Mouse (Mus musculus): ENCODE data around the gene Zic5. TPM values are rescaled to one million over a fixed set of nuclear protein-coding genes. Genes with fewer than 3 reads are reported as not detected.

Zic5 gene
- polyA plus RNA-seq, 1 experiment from 2014 or later, result 17.3 TPM

DNA sequence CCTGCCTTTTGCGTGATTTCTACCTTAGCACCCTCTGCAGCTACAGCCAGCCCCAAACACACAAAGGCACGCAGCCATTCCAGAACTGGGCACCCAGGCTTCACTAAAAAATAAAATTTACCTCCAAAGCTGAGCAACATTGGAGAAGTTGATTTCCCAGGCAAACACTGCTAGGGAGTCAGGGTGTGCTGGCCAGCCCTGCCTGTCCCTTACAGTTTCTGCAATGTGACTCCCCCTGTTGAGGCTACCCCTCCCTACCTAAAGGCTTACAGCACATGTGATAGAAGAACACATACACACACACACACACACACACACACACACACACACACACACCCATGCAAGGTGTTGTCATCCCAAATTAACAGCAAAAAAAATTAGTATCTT lies 51.9 kb downstream of the Zic5 start:
- H3K27me3 ChIP-seq, result peaks cover 25% of the 10 kb centered on the region
- no peak for ATAC-seq
- H3K27ac ChIP-seq, result no peak overlapping the region
- no peak overlapping the region for H3K4me3 ChIP-seq
- H3K9me3 ChIP-seq (replicated peaks), result no peaks in the 10 kb centered on the region
- peaks cover 10% of the 10 kb centered on the region for H3K4me1 ChIP-seq
- 82% methylated on average over 2 of the region's 2 CpGs for WGBS
- no peaks in the 10 kb centered on the region for H3K36me3 ChIP-seq (ENCODE audit: poor library complexity, severe bottlenecking)
- no peak overlapping the region for H3K4me2 ChIP-seq
- no peak overlapping the region for H3K9ac ChIP-seq

- no peak for ATAC-seq
- Histone ChIP-seq H3K9me3 (replicated peaks) (no peaks in the 10 kb centered on the region), H3K4me1 (peaks cover 10% of the 10 kb centered on the region), H3K36me3 (ENCODE audit: poor library complexity, severe bottlenecking) (no peaks in the 10 kb centered on the region), H3K4me2 (no peak overlapping the region), H3K27me3 (peaks cover 30% of the 10 kb centered on the region), H3K9ac (no peak overlapping the region), H3K27ac (no peak overlapping the region), H3K4me3 (no peak overlapping the region)
- 63% methylated on average over 2 of the region's 2 CpGs for WGBS
Observed at GRCm38 (mm10) chr14:122412841-122413541, 52.5 kb downstream of the Zic5 start.

Other genes starting within 250 kb of the Zic5 start
- 1.6 and 2.1 TPM in 2 replicates for gene Gm5089, start 14.6 kb downstream of the Zic5 start, polyA plus RNA-seq (2015; fragmentation: Nextera tagmentation; extraction: Ambion mirVana)
- gene Zic2, start 9.8 kb upstream of the Zic5 start, polyA plus RNA-seq (2015; fragmentation: Nextera tagmentation; extraction: Ambion mirVana), result 10.1 and 12.0 TPM in 2 replicates
- gene Gm10837, start 24.9 kb upstream of the Zic5 start, polyA plus RNA-seq (2015; fragmentation: Nextera tagmentation; extraction: Ambion mirVana), result 0.48 and 0.56 TPM in 2 replicates
- gene Pcca, start 68.6 kb upstream of the Zic5 start, polyA plus RNA-seq (2015; fragmentation: Nextera tagmentation; extraction: Ambion mirVana), result 25.2 and 27.1 TPM in 2 replicates